Mouse (Mus musculus): Measurements from ENCODE around the gene Rrn3. TPM values are rescaled to one million over a fixed set of nuclear protein-coding genes. Genes with fewer than 3 reads are reported as not detected.

The Rrn3 gene
- 12.3 TPM for polyA plus RNA-seq (2014; fragmentation: Illumina TruSeq; extraction: RNeasy Lipid Tissue Mini Kit (QIAGEN cat#74804); ENCODE audit: low read depth, low replicate concordance)

DNA sequence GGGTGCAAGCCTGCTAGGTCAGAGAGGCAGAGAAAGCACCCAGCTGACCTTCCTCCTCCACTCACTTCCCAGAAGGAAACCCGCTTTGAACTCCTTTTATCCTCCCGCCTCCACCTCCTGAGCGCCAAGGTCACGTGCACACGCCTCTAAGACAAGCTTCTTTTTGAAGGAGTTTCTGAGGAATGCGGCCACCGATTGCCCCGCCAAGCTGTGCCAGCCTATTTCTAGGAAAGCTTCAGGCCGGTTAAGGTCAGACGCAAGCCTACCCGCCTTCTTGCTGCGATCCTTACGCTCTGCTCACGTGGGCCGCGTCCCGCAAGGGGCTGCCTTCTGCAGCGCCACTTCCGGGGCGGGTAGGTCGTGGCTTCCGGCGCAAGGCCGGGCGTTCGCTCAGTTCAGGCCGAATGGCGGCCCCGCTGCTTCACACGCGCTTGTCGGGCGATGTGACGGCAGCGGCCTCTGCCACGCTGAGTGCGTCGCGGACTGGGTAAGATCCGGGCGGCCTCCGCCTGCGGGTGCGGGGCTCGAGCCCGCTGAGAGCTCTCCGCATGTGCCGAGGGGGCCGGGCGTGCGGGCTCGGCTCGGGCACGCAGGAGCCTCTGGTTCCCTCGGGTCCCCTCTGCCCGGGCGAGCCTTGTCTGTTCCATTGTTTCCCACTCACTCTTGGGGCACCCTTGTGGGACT, at the start of gene Rrn3:
Gene Rrn3, plus strand, starts transcription at position 356 of the 684 bp plus-strand sequence.

GRCm38 (mm10) chr16:13818560-13819393, 38.3 kb downstream of the Rrn3 start, which contains the start of gene Ntan1:
Gene Ntan1 (plus strand): TSS chr16:13818845.

Other genes starting within 250 kb of the Rrn3 start
- gene Parn, start 112.5 kb upstream of the Rrn3 start, polyA plus RNA-seq (2014; fragmentation: Illumina TruSeq; extraction: RNeasy Lipid Tissue Mini Kit (QIAGEN cat#74804); ENCODE audit: low read depth, low replicate concordance) = 16.2 TPM
- gene Bfar, start 108.8 kb upstream of the Rrn3 start, polyA plus RNA-seq (2014; fragmentation: Illumina TruSeq; extraction: RNeasy Lipid Tissue Mini Kit (QIAGEN cat#74804); ENCODE audit: low read depth, low replicate concordance) = 32.4 TPM
- gene 3110001I22Rik, start 108.8 kb upstream of the Rrn3 start, polyA plus RNA-seq (2014; fragmentation: Illumina TruSeq; extraction: RNeasy Lipid Tissue Mini Kit (QIAGEN cat#74804); ENCODE audit: low read depth, low replicate concordance) = 2.9 TPM
- gene Pla2g10, start 49.7 kb upstream of the Rrn3 start, polyA plus RNA-seq (2014; fragmentation: Illumina TruSeq; extraction: RNeasy Lipid Tissue Mini Kit (QIAGEN cat#74804); ENCODE audit: low read depth, low replicate concordance) = not detected
- gene Ntan1, start 38.1 kb downstream of the Rrn3 start, polyA plus RNA-seq (2014; fragmentation: Illumina TruSeq; extraction: RNeasy Lipid Tissue Mini Kit (QIAGEN cat#74804); ENCODE audit: low read depth, low replicate concordance) = 39.9 TPM
- gene Pdxdc1, start 122.4 kb downstream of the Rrn3 start, polyA plus RNA-seq (2014; fragmentation: Illumina TruSeq; extraction: RNeasy Lipid Tissue Mini Kit (QIAGEN cat#74804); ENCODE audit: low read depth, low replicate concordance) = 55.9 TPM
- 68.8 TPM for gene Mpv17l, start 122.5 kb downstream of the Rrn3 start, polyA plus RNA-seq (2014; fragmentation: Illumina TruSeq; extraction: RNeasy Lipid Tissue Mini Kit (QIAGEN cat#74804); ENCODE audit: low read depth, low replicate concordance)
- not detected for gene 2900011O08Rik, start 205.9 kb downstream of the Rrn3 start, polyA plus RNA-seq (2014; fragmentation: Illumina TruSeq; extraction: RNeasy Lipid Tissue Mini Kit (QIAGEN cat#74804); ENCODE audit: low read depth, low replicate concordance)
- not detected for gene Ifitm7, start 206.2 kb downstream of the Rrn3 start, polyA plus RNA-seq (2014; fragmentation: Illumina TruSeq; extraction: RNeasy Lipid Tissue Mini Kit (QIAGEN cat#74804); ENCODE audit: low read depth, low replicate concordance)

Data from liver, adult 10 weeks (tissue).